Mouse (Mus musculus) kidney, adult 2 months (tissue): ENCODE measurements at regions not wholly inside any gene's neighbourhood (a gene's known extent, or its start where the extent isn't known, plus 50 kb on each side); places are given as distances from the start of the nearest gene placed in this dataset.

ENCODE experiments used
- CTCF ChIP-seq: fragments of 200-500 bp; conservative IDR thresholded peaks from 2 replicates; pipeline ENCODE4 v1.5.1; 2011; ENCODE audit warnings: low read depth, mild to moderate bottlenecking, control low read depth, low read length, moderate library complexity, mixed read lengths; ENCODE audit not compliant: insufficient read depth, insufficient read length
- POLR2A ChIP-seq: fragments of 200-500 bp; IDR thresholded peaks from one replicate; pipeline ENCODE4 v1.6.1; 2011; ENCODE audit warnings: low read depth, low read length, control low read depth

GRCm38 (mm10) chr10:91882481-91882880 is 701.4 kb upstream of the Tmpo start:
- no peak for TF ChIP-seq CTCF
- no peak for TF ChIP-seq POLR2A
